ENCODE assay signal across 9 mouse cellular contexts in the genomic region with DNA sequence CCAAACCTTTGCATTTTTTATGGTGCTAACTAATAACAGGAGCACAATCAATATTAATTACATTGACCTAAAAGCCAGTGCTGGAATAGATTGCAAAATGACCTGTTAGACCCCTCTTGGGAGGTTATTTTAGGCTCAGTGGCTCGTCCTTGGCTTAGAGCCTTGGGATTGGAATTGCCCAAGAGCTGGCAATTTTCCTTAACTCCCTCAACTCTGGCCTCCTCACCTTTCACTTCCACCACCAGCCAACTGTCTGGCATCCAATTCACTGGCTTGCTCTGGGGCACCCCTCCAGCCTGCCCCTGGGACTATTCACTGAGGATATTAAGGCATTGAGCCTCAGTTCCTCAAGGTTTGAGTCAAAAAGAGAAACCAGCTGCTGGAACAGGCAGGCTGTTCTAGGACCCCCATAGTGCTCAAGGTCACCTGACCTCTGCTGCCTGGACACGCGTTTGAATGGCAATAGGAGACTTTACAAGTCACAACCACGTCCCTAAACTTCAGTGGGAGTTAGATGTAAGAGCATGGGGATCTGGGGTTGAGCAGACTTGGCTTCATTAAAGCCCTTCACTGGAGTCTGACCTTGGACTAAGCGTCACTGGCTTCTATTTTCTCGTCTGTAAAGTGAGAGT. TPM values are rescaled to one million over a fixed set of nuclear protein-coding genes. Genes with fewer than 3 reads are reported as not detected.
DNase-seq lines count a peak whose midpoint lies in the region; ATAC-seq lines count a peak whose summit lies in the region.
"Had no signal": no experiment of that assay in that cellular context is flagged by ENCODE, and none has a peak within 500 bp of the region (broad histone marks: within the 10 kb centered on the region; RNA-seq: fewer than 3 reads in every experiment).

No protein-coding gene starts in this region.

- ATAC-seq in megakaryocyte-erythroid progenitor cell, adult 5-6 weeks (replicated peaks; ENCODE audit: low FRiP score, low TSS enrichment, poor library complexity, severe bottlenecking), result no peak
- ATAC-seq: forebrain, embryonic 16.5 days had no signal

- DNase-seq in kidney, adult 9 months, result peak; percentile 66
- DNase-seq in kidney, postnatal 10 days, result no peak
- peak; percentile 37 for DNase-seq in ZHBTc4 (ENCODE audit: low read depth, low spot score)
- peak; percentile 44 for DNase-seq in adrenal gland, postnatal 25 days
- DNase-seq in lung, postnatal 14 days, result peak; percentile 41
- DNase-seq in B cell, adult 2 months, result no peak

RNA-seq across cellular contexts. Expression of a gene that starts 5.5 kb away (rescaled TPM):
- total RNA-seq in adrenal gland, postnatal 25 days (2021), result 62.3 and 98.6 TPM in 2 replicates
- 1.2 TPM in 1 of 2 replicates, not detected in the other for total RNA-seq in megakaryocyte-erythroid progenitor cell, adult 5-6 weeks (2014; fragmentation: Nextera tagmentation)
- total RNA-seq in megakaryocyte-erythroid progenitor cell, adult 5-6 weeks (2017), result not detected in 2 replicates
- total RNA-seq: CH12.LX had no signal

RNA-seq across cellular contexts. Expression of a gene that starts 14.7 kb away (rescaled TPM):
- total RNA-seq in adrenal gland, postnatal 25 days (2021), result 71.0 and 74.2 TPM in 2 replicates
- total RNA-seq in megakaryocyte-erythroid progenitor cell, adult 5-6 weeks (2014; fragmentation: Nextera tagmentation), result not detected in 2 replicates
- 0.91 TPM in 1 of 2 replicates, not detected in the other for total RNA-seq in megakaryocyte-erythroid progenitor cell, adult 5-6 weeks (2017)

Comparison
In these comparisons a context has a peak if more than half of its experiments do, and no peak if none do; other contexts are left out.
1. DNase-seq: peak in kidney, adult 9 months (single experiment), ZHBTc4 (single experiment), adrenal gland, postnatal 25 days (single experiment) and lung, postnatal 14 days (single experiment); none in kidney, postnatal 10 days (single experiment) and B cell, adult 2 months (0 of 2).
2. RNA of a gene that starts 5.5 kb away (total RNA-seq): 62.3 to 98.6 TPM in adrenal gland, postnatal 25 days; 1.2 TPM in megakaryocyte-erythroid progenitor cell, adult 5-6 weeks; every median in the first group is over 10 times any median in the second.
3. RNA of a gene that starts 14.7 kb away (total RNA-seq): 71.0 to 74.2 TPM in adrenal gland, postnatal 25 days; 0.91 TPM in megakaryocyte-erythroid progenitor cell, adult 5-6 weeks; every median in the first group is over 10 times any median in the second.